In the genomic region with DNA sequence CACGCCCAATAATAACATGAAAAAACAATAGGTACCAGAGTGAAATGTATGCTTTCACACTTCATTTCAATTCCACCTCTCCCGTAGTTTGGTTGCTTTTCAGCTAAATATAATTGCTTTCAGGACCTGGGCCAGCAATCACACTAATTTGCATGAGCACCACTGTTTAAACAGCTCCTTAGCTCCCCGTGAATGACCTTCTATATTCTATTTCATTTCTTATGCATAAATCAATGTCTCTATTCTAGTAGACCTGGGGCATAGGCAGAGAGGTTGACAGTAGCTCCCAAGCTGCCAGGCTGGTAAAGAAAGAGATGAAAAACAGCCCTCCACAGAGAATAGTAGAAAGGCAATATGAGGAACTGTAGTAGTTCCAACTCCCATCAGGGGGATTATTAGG, we compare ENCODE assay signal across 17 mouse cellular contexts.
DNase-seq lines count a peak whose midpoint lies in the region; ATAC-seq and TF ChIP-seq lines count a peak whose summit lies in the region.
"Had no signal": no experiment of that assay in that cellular context is flagged by ENCODE, and none has a peak within 500 bp of the region (broad histone marks: within the 10 kb centered on the region; RNA-seq: fewer than 3 reads in every experiment).

No protein-coding gene starts in this region.

- DNase-seq in forebrain, postnatal 0 days, result no peak
- no peak for DNase-seq in forebrain, embryonic 10.5 days (ENCODE audit: extremely low spot score, low spot score)
- peak; percentile 5 for DNase-seq in midbrain, embryonic 14.5 days
- DNase-seq in yolk sac, embryonic 10.5 days (ENCODE audit: low spot score), result no peak
- DNase-seq: adrenal gland, adult 2 months; adrenal gland, postnatal 10 days; adrenal gland, postnatal 25 days; cerebellum, adult 11-12 months; cerebellum, adult 2 months; cerebellum, adult 9-10 months; cerebellum, postnatal 10 days; cerebellum, postnatal 25 days had no signal

- H3K36me3 ChIP-seq in forebrain, embryonic 13.5 days (ENCODE audit: poor library complexity, severe bottlenecking), result no peaks in the 10 kb centered on the region
- no peaks in the 10 kb centered on the region for H3K36me3 ChIP-seq in forebrain, postnatal 0 days (ENCODE audit: insufficient read depth)
- no peaks in the 10 kb centered on the region for H3K36me3 ChIP-seq in forebrain, embryonic 16.5 days (ENCODE audit: control insufficient read depth, insufficient read depth)
- H3K36me3 ChIP-seq in forebrain, embryonic 10.5 days (replicated peaks), result no peaks in the 10 kb centered on the region
- no peaks in the 10 kb centered on the region for H3K36me3 ChIP-seq in midbrain, embryonic 14.5 days (ENCODE audit: control insufficient read depth, insufficient read depth, low read length)
- H3K36me3 ChIP-seq in midbrain, embryonic 16.5 days (ENCODE audit: control insufficient read depth, insufficient read depth, low read length), result no peaks in the 10 kb centered on the region
- H3K36me3 ChIP-seq: embryonic facial prominence, embryonic 13.5 days; forebrain, embryonic 15.5 days had no signal

- no peak overlapping the region for H3K27ac ChIP-seq in forebrain, embryonic 13.5 days
- no peak overlapping the region for H3K27ac ChIP-seq in forebrain, postnatal 0 days (ENCODE audit: low read depth, low read length)
- no peak overlapping the region for H3K27ac ChIP-seq in forebrain, embryonic 16.5 days (ENCODE audit: low read length)
- H3K27ac ChIP-seq in forebrain, embryonic 10.5 days, result no peak overlapping the region
- H3K27ac ChIP-seq in midbrain, embryonic 14.5 days (replicated peaks; ENCODE audit: low read depth, low read length), result no peak overlapping the region
- H3K27ac ChIP-seq in midbrain, embryonic 16.5 days (ENCODE audit: low read length), result no peak overlapping the region
- H3K27ac ChIP-seq: embryonic facial prominence, embryonic 13.5 days; forebrain, embryonic 15.5 days had no signal

- 35% methylated on average over 3 of the region's 3 CpGs for WGBS in forebrain, embryonic 13.5 days
- 28% methylated on average over 3 of the region's 3 CpGs for WGBS in forebrain, postnatal 0 days
- 24% methylated on average over 3 of the region's 3 CpGs for WGBS in forebrain, embryonic 16.5 days
- WGBS in forebrain, embryonic 10.5 days, result 82% methylated on average over 3 of the region's 3 CpGs
- WGBS in midbrain, embryonic 14.5 days, result 65% methylated on average over 3 of the region's 3 CpGs
- 65% methylated on average over 3 of the region's 3 CpGs for WGBS in midbrain, embryonic 16.5 days

- H3K9ac ChIP-seq in forebrain, embryonic 13.5 days, result no peak overlapping the region
- no peak overlapping the region for H3K9ac ChIP-seq in forebrain, postnatal 0 days
- H3K9ac ChIP-seq in forebrain, embryonic 16.5 days (replicated peaks; ENCODE audit: low read depth, low read length), result no peak overlapping the region
- no peak overlapping the region for H3K9ac ChIP-seq in midbrain, embryonic 14.5 days (replicated peaks; ENCODE audit: low read length)
- no peak overlapping the region for H3K9ac ChIP-seq in midbrain, embryonic 16.5 days (ENCODE audit: low read depth, low read length)
- H3K9ac ChIP-seq: embryonic facial prominence, embryonic 13.5 days; forebrain, embryonic 15.5 days had no signal

- peaks cover 8% of the 10 kb centered on the region; the same call in 1 of the 2 replicates for H3K4me1 ChIP-seq in forebrain, embryonic 13.5 days
- no peaks in the 10 kb centered on the region for H3K4me1 ChIP-seq in forebrain, postnatal 0 days (ENCODE audit: insufficient read depth)
- H3K4me1 ChIP-seq in forebrain, embryonic 16.5 days (replicated peaks; ENCODE audit: control insufficient read depth, insufficient read depth, low read length), result no peaks in the 10 kb centered on the region
- no peaks in the 10 kb centered on the region for H3K4me1 ChIP-seq in forebrain, embryonic 10.5 days
- H3K4me1 ChIP-seq in midbrain, embryonic 14.5 days (ENCODE audit: control insufficient read depth, insufficient read depth, low read length), result no peaks in the 10 kb centered on the region
- H3K4me1 ChIP-seq in midbrain, embryonic 16.5 days (ENCODE audit: control insufficient read depth, insufficient read depth, low read length), result no peaks in the 10 kb centered on the region
- H3K4me1 ChIP-seq: embryonic facial prominence, embryonic 13.5 days had no signal

- TF ChIP-seq CTCF in forebrain, postnatal 0 days (IDR thresholded peaks at IDR 0.05; ENCODE audit: low read depth), result no peak

- no peaks in the 10 kb centered on the region for H3K27me3 ChIP-seq in forebrain, embryonic 13.5 days
- no peaks in the 10 kb centered on the region for H3K27me3 ChIP-seq in forebrain, postnatal 0 days (ENCODE audit: insufficient read depth, low read length)
- H3K27me3 ChIP-seq in forebrain, embryonic 16.5 days (replicated peaks; ENCODE audit: control insufficient read depth, insufficient read depth, low read length), result no peaks in the 10 kb centered on the region
- H3K27me3 ChIP-seq in forebrain, embryonic 10.5 days (ENCODE audit: poor library complexity, severe bottlenecking), result no peaks in the 10 kb centered on the region
- H3K27me3 ChIP-seq in midbrain, embryonic 14.5 days (ENCODE audit: control insufficient read depth, insufficient read depth, low read length), result no peaks in the 10 kb centered on the region
- no peaks in the 10 kb centered on the region for H3K27me3 ChIP-seq in midbrain, embryonic 16.5 days (ENCODE audit: control insufficient read depth, insufficient read depth, low read depth, low read length)
- H3K27me3 ChIP-seq: embryonic facial prominence, embryonic 13.5 days; forebrain, embryonic 15.5 days had no signal

- no peaks in the 10 kb centered on the region for H3K9me3 ChIP-seq in forebrain, embryonic 13.5 days (replicated peaks)
- no peaks in the 10 kb centered on the region for H3K9me3 ChIP-seq in forebrain, postnatal 0 days (ENCODE audit: low read length)
- no peaks in the 10 kb centered on the region for H3K9me3 ChIP-seq in forebrain, embryonic 16.5 days (ENCODE audit: control insufficient read depth, low read length)
- no peaks in the 10 kb centered on the region for H3K9me3 ChIP-seq in forebrain, embryonic 10.5 days
- no peaks in the 10 kb centered on the region for H3K9me3 ChIP-seq in midbrain, embryonic 14.5 days (ENCODE audit: control insufficient read depth, low read length)
- H3K9me3 ChIP-seq in midbrain, embryonic 16.5 days (replicated peaks; ENCODE audit: control insufficient read depth, low read length, poor library complexity, severe bottlenecking), result no peaks in the 10 kb centered on the region
- H3K9me3 ChIP-seq: embryonic facial prominence, embryonic 13.5 days; forebrain, embryonic 15.5 days had no signal

- peak; percentile 48; the same call in 1 of the 2 replicates for ATAC-seq in forebrain, embryonic 13.5 days
- no peak for ATAC-seq in forebrain, postnatal 0 days
- peak; percentile 55; the same call in 1 of the 2 replicates for ATAC-seq in forebrain, embryonic 16.5 days
- ATAC-seq in midbrain, embryonic 14.5 days (ENCODE audit: low FRiP score, low TSS enrichment), result no peak
- ATAC-seq in midbrain, embryonic 16.5 days, result no peak
- ATAC-seq: forebrain, embryonic 15.5 days had no signal

- H3K4me2 ChIP-seq in forebrain, embryonic 13.5 days, result no peak overlapping the region
- H3K4me2 ChIP-seq in forebrain, postnatal 0 days (ENCODE audit: low read depth), result no peak overlapping the region
- H3K4me2 ChIP-seq in forebrain, embryonic 16.5 days (ENCODE audit: low read length), result no peak overlapping the region
- H3K4me2 ChIP-seq in midbrain, embryonic 14.5 days (ENCODE audit: low read length), result no peak overlapping the region
- H3K4me2 ChIP-seq in midbrain, embryonic 16.5 days (ENCODE audit: low read length), result no peak overlapping the region
- H3K4me2 ChIP-seq: embryonic facial prominence, embryonic 13.5 days; forebrain, embryonic 15.5 days had no signal

- H3K4me3 ChIP-seq in forebrain, embryonic 13.5 days, result no peak overlapping the region
- H3K4me3 ChIP-seq in forebrain, postnatal 0 days (ENCODE audit: low read depth, low read length), result no peak overlapping the region
- H3K4me3 ChIP-seq in forebrain, embryonic 16.5 days (replicated peaks; ENCODE audit: low read length), result no peak overlapping the region
- no peak overlapping the region for H3K4me3 ChIP-seq in forebrain, embryonic 10.5 days
- no peak overlapping the region for H3K4me3 ChIP-seq in midbrain, embryonic 14.5 days (replicated peaks; ENCODE audit: low read depth, low read length)
- H3K4me3 ChIP-seq in midbrain, embryonic 16.5 days (ENCODE audit: low read depth, low read length), result no peak overlapping the region
- H3K4me3 ChIP-seq: embryonic facial prominence, embryonic 13.5 days; forebrain, embryonic 15.5 days had no signal

Comparison
In these comparisons a context has a peak if more than half of its experiments do, and no peak if none do; other contexts are left out.
1. ATAC-seq: peak in forebrain, embryonic 13.5 days (single experiment) and forebrain, embryonic 16.5 days (single experiment); none in forebrain, postnatal 0 days (single experiment), midbrain, embryonic 14.5 days (single experiment) and midbrain, embryonic 16.5 days (single experiment).